Mouse (Mus musculus): ENCODE data around the gene Syce1.
A peak's percentile ranks its signal among the peaks of the same experiment; 100 is the strongest.

The Syce1 gene

GRCm38 (mm10) chr7:140787406-140788052, at the start of gene Syce1:
Gene Syce1 (minus strand): TSS chr7:140787852.
- DNase-seq = no peak

- no peak for DNase-seq
Measured at GRCm38 (mm10) chr7:140836243-140837115, 48.8 kb upstream of the Syce1 start.

GRCm38 (mm10) chr7:140835758-140836087, 48.1 kb upstream of the Syce1 start:
- no peak for DNase-seq

- DNase-seq = peak; percentile 40
Measured at GRCm38 (mm10) chr7:140834968-140835757, 47.5 kb upstream of the Syce1 start, which contains the start of gene Urah. Gene Urah (plus strand): TSS chr7:140835018.

GRCm38 (mm10) chr7:140833341-140833740, 45.7 kb upstream of the Syce1 start:
- no peak for DNase-seq

- DNase-seq = no peak
Measured at GRCm38 (mm10) chr7:140831447-140831846, 43.8 kb upstream of the Syce1 start.

GRCm38 (mm10) chr7:140828171-140828881, 40.7 kb upstream of the Syce1 start:
- peak; percentile 71 for DNase-seq

- DNase-seq = no peak
Measured at GRCm38 (mm10) chr7:140822731-140823130, 35.1 kb upstream of the Syce1 start.

- DNase-seq = peak; percentile 52
Measured at GRCm38 (mm10) chr7:140821653-140822329, 34.1 kb upstream of the Syce1 start, which contains the start of gene Zfp941. Gene Zfp941 (minus strand): TSS chr7:140822178.

- DNase-seq = no peak
Measured at GRCm38 (mm10) chr7:140821305-140821652, 33.6 kb upstream of the Syce1 start.

- DNase-seq = no peak
Measured at GRCm38 (mm10) chr7:140820173-140820572, 32.5 kb upstream of the Syce1 start.

GRCm38 (mm10) chr7:140812850-140813249, 25.2 kb upstream of the Syce1 start:
- no peak for DNase-seq

GRCm38 (mm10) chr7:140811714-140812113, 24.1 kb upstream of the Syce1 start:
- no peak for DNase-seq

- DNase-seq = no peak
Measured at GRCm38 (mm10) chr7:140810496-140810895, 22.8 kb upstream of the Syce1 start.

GRCm38 (mm10) chr7:140805704-140806103, 18.1 kb upstream of the Syce1 start:
- DNase-seq = peak; percentile 74

- peak; percentile 72 for DNase-seq
Measured at GRCm38 (mm10) chr7:140802629-140803028, 15.0 kb upstream of the Syce1 start.

GRCm38 (mm10) chr7:140798212-140798611, 10.6 kb upstream of the Syce1 start:
- DNase-seq = no peak

- no peak for DNase-seq
Measured at GRCm38 (mm10) chr7:140797619-140798018, 10.0 kb upstream of the Syce1 start.

GRCm38 (mm10) chr7:140793541-140793940, 5.9 kb upstream of the Syce1 start:
- DNase-seq = no peak

- no peak for DNase-seq
Measured at GRCm38 (mm10) chr7:140788053-140788435, 392 bp upstream of the Syce1 start.

- no peak for DNase-seq
Measured at GRCm38 (mm10) chr7:140780548-140780947, 7.1 kb downstream of the Syce1 start.

Data from kidney, adult 18-20 months (tissue).